Mouse (Mus musculus): ENCODE measurements around the gene Aurkb. TPM values are rescaled to one million over a fixed set of nuclear protein-coding genes. Genes with fewer than 3 reads are reported as not detected.
A peak's percentile ranks its signal among the peaks of the same experiment; 100 is the strongest.
"Not testable (repeated sequence)": the region's sequence is repeated elsewhere in the genome, so short reads cannot be mapped to it uniquely, and the experiment has no call there.

Gene Aurkb
- total RNA-seq (2017), result 1.1 to 8.3 TPM (median 4.8 TPM) in 3 replicates

DNA sequence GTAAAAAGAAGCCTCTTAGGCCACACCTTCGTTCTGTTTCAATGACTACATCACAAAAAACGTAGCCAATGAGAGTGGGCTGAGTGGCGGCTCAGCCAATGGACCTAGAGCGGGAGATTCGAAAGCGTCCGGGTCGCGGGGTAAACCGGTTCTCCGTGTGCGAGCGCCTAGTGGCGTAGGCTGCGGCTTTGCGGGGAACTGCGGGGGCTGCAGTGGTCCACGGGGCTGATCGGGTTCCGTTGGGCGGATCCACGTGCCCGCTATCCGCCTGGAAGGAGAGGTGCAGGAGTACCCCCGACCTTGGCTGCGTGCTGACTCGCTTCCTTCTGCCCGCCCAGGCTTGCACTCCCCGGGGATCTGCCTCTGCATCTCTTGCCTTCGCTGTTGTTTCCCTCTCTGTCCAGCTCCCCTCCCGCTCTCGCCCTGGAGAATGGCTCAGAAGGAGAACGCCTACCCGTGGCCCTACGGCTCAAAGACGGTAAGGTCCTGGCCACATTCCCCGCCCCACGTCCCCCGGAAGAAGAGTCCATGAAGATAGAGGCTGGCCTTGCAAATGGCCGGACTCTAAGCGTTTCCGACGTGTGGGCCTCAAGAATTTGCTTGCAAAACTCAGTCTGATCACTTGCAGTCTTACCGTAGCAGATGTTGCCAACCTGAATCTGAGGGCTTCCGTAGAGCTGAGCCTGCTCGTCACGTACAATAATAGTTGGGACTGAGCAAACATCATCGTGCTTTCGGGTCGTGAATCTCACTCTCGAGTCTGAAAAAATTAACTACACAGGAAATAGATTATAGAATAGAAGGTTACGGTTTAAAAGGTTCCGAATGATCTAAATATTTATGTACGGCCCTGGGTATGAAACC is at the start of gene Aurkb:
TSS of gene Aurkb (plus strand) at position 117 of the 864 bp plus-strand sequence.
- peak; percentile 73 for ATAC-seq (replicated peaks; ENCODE audit: insufficient number of reproducible peaks, low FRiP score, low TSS enrichment, poor library complexity, severe bottlenecking)

- ATAC-seq (replicated peaks; ENCODE audit: insufficient number of reproducible peaks, low FRiP score, low TSS enrichment, poor library complexity, severe bottlenecking), result no peak
These were observed 48.4 kb upstream of the Aurkb start for GRCm38 (mm10) chr11:68997080-68997479.

DNA sequence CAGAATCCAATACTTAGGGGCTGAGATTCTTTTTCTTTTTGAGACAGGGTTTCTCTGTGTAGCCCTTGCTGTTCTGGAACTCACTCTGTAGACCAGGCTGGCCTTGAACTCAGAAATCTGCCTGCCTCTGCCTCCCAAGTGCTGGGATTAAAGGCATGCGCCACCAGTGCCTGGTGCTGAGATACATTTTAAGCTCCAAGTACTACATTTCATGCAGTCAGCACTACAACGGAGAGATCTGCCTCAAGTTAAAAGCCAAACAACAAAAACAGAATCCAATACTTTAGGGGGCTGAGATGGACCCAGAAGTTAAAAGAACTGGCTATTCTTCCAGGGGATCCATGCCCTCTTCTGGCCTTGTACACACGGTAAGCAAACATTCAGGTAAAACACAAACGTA is 42.7 kb upstream of the Aurkb start:
- not testable (repeated sequence) for ATAC-seq (replicated peaks; ENCODE audit: insufficient number of reproducible peaks, low FRiP score, low TSS enrichment, poor library complexity, severe bottlenecking)

- no peak for ATAC-seq (replicated peaks; ENCODE audit: insufficient number of reproducible peaks, low FRiP score, low TSS enrichment, poor library complexity, severe bottlenecking)
These were observed 41.9 kb upstream of the Aurkb start for GRCm38 (mm10) chr11:69003592-69003991.

DNA sequence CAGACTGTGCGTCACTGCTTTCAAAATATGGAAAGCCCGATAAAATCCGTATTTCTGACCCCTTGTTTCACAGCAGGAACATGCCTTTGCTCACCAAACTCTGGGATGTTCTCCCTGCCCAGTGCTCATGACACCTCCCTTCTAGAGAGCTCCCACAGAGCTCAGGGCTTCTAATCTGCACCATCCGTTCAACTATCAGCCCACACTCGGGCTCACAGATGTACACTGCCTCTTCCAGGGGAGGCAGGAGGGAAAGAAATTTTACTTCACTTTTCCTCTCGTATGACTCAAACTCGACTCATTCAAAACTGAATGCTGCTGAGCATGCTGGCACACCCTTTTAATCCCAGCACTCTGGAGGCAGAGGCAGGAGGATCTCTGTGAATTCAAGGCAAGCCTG is 40.3 kb upstream of the Aurkb start:
- no peak for ATAC-seq (replicated peaks; ENCODE audit: insufficient number of reproducible peaks, low FRiP score, low TSS enrichment, poor library complexity, severe bottlenecking)

- not testable (repeated sequence) for ATAC-seq (replicated peaks; ENCODE audit: insufficient number of reproducible peaks, low FRiP score, low TSS enrichment, poor library complexity, severe bottlenecking)
These were observed 38.9 kb upstream of the Aurkb start for GRCm38 (mm10) chr11:69006575-69006974.

DNA sequence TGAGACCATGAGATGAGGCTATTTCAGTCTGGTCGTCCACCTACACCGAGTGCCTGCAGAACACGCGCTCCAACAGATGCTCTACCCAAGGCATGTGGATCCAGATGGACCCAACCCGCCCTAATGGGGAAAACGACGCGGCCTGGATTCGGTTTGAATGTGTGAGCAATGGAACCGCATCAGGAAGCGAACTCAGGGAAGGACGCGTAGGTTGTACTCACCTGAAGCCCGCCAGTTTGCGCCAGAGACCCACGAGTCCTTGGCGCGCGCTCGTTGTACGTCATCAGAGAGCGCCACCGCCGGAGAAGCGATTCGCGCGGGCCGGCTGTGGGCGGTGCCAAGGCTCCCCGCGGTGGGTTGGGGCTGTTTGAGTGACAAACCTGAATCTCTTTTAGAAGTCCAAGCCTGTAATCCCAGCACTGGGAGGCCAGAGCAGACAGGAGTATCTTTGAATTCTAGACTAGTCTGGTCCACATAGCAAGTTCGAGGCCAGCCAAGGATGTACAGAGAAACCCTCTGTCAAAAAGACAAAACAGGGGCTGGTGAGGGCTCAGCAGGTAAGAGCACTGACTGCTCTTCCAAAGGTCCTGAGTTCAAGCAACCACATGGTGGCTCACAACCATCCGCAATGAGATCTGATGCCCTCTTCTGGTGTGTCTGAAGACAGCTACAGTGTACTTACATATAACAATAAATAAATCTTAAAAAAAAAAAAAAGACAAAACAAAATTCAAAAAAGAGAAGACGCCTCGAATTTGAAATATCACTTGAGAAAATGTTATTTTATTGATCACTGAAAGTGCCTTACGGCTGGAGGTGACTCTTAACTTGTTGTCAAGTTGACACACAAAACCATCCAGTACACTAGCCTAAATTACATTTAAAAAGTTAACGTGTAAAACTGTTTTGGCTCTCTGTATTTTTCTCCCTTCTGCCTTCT is 37.0 kb upstream of the Aurkb start, which contains the start of gene Pfas:
TSS of gene Pfas (minus strand) at position 279 of the 940 bp plus-strand sequence.
- ATAC-seq (replicated peaks; ENCODE audit: insufficient number of reproducible peaks, low FRiP score, low TSS enrichment, poor library complexity, severe bottlenecking), result peak; percentile 82

- no peak for ATAC-seq (replicated peaks; ENCODE audit: insufficient number of reproducible peaks, low FRiP score, low TSS enrichment, poor library complexity, severe bottlenecking)
These were observed 35.9 kb upstream of the Aurkb start for GRCm38 (mm10) chr11:69009508-69009907.

DNA sequence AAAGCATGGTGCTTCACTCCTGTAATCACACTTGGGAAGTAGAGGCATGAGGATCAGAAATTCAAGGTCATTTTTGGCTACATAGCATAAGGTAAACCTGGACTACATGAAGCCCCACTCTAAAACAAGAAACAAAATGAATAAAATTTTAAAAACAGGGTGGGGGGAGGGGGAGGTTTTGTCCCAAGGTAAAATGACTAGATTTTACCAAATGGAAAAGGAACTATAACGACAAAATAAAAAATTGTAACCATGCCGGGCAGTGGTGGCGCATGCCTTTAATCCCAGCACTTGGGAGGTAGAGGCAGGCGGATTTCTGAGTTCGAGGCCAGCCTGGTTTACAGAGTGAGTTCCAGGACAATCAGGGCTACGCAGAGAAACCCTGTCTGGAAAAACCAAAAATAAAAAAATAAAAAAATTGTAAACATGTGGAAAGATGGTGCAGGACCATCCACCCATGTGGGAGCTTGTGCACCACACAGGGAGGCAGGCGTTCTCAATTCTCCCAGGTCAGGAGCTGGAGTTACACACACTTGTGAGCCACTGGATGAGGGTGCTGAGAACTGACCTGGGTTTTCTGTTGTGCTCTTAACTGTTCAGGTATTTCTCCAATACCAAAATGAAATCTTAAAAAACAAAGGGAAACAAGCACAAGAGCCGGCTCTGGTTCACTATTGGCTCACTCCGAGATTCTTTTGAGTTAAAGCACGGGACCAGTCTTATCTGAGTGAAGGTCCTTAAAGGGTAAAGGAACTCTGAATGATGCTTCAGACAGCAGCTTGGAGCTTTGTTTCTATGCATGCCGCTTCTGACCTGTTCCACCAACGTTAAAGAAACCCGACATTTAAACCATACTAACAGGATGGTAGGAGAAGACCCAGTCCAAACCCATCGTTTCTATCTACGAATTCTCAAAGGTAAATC is 34.8 kb upstream of the Aurkb start:
- no peak for ATAC-seq (replicated peaks; ENCODE audit: insufficient number of reproducible peaks, low FRiP score, low TSS enrichment, poor library complexity, severe bottlenecking)

DNA sequence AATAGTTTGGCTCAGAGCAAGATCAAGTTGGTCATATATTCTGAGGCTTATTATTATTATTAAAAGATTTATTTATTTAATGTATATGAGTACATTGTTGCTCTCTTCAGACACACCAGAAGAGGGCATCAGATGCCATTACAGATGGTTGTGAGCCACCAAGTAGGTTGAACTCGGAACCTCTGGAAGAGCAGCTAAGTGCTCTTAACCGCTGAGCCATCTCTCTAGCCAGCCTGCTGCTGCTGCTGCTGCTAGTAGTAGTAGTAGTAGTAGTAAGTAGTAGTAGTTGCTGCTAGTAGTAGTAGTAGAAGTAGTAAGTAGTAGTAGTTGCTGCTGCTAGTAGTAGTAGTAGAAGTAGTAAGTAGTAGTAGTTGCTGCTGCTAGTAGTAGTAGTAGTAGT is 34.0 kb upstream of the Aurkb start:
- ATAC-seq (replicated peaks; ENCODE audit: insufficient number of reproducible peaks, low FRiP score, low TSS enrichment, poor library complexity, severe bottlenecking), result not testable (repeated sequence)

DNA sequence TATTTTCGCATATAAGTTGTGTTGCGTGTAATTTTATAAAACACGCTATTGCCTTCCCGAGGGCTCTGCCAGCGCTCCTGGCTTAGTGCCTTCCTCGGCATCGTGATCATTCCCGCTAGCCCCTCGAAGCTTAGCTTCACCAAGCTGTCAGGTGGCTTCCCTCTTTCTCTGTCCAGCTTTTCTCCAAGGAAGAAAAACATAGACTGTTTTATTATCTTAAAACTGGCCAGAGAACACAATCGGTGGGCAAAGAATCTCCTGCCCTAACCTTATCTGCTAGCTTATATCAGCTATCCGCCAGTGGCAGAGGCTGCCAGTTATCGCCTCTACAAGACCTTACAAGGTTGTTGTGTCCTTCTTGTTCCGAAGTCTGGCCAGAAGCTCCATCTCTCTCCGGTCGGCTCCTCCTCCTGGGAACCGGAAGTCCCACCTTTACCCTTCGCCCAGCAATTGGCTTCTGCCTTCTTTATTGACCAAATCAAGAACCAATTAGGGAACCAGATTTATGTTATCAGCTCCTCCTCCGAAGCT is 33.3 kb upstream of the Aurkb start:
- peak; percentile 61 for ATAC-seq (replicated peaks; ENCODE audit: insufficient number of reproducible peaks, low FRiP score, low TSS enrichment, poor library complexity, severe bottlenecking)

DNA sequence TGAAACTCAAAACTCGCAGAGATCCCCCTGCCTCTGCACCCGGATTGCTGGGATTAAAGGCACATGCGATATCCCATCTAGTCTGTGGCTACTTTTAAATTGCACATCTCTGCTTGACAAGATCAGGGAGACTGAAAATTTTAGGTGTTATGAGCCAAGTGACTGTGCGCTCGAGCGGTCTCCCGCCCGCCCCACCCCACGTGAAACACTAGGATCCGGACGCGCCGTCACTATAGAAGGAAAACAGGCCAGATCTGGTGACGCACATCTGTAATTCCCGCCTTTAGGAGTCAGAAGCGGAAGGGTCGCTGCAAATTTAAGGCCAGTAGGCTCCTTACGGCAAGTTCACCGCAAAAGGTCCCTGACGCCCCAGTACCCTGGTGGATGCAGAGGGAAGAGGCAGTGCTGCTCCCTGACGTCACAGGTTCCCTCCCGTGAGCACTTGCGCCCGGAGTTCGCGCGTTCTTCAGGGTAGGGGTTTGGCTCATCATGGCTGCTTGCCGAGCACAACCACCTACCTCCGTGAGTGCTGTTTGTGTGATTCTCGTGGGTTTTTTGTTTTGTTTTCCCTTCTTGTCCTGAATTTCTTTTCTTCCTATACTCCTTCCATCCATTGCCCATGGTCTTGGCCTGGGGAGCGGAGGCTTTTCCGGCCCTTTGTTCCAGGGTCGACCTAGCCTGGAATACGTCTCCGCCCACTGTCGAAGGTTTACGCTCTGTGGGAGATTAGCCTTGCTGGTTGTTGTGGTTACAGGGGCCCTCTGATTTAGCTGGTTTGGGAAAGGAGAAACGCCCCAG is 29.6 kb upstream of the Aurkb start, which contains the start of gene Ctc1:
TSS of gene Ctc1 (plus strand) at position 268 of the 798 bp plus-strand sequence.
- ATAC-seq (replicated peaks; ENCODE audit: insufficient number of reproducible peaks, low FRiP score, low TSS enrichment, poor library complexity, severe bottlenecking), result peak; percentile 99

- ATAC-seq (replicated peaks; ENCODE audit: insufficient number of reproducible peaks, low FRiP score, low TSS enrichment, poor library complexity, severe bottlenecking), result no peak
These were observed 28.7 kb upstream of the Aurkb start for GRCm38 (mm10) chr11:69016755-69017154.

DNA sequence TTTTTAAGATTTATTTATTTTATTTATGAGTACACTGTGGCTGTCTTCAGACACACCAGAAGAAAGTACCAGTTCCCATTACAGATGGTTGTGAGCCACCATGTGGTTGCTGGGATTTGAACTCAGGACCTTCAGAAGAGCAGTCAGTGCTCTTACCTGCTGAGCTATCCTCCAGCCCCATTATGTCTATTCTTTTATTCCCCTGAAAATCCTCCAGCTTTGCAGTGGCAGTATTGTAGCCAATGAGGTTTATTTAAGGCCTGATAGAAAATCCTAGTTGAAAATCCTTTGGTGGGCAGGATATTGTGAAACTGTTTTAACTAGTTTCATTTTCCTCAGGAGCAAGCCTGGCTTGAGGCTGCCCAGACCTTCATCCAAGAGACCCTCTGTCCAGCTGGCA is 24.8 kb upstream of the Aurkb start:
- ATAC-seq (replicated peaks; ENCODE audit: insufficient number of reproducible peaks, low FRiP score, low TSS enrichment, poor library complexity, severe bottlenecking), result no peak

DNA sequence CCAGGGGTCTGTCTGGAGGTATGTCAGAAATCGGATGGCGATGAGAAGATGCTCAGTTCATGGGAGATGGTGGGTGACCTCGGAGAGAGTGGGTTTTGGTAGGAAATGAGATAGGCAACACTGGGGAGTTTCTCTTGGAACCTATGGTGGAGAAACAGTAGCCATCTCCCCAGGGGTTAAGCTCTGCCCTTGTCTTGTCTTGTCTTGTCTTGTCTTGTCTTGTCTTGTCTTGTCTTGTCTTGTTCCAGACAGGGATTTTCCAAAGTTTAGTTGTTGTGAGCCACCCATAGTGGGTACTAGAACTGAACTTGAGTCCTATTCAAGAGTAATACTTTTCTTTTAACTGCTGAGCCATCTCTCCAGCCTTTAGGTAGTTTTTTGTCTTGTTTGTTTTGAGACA is 18.9 kb upstream of the Aurkb start:
- no peak for ATAC-seq (replicated peaks; ENCODE audit: insufficient number of reproducible peaks, low FRiP score, low TSS enrichment, poor library complexity, severe bottlenecking)

DNA sequence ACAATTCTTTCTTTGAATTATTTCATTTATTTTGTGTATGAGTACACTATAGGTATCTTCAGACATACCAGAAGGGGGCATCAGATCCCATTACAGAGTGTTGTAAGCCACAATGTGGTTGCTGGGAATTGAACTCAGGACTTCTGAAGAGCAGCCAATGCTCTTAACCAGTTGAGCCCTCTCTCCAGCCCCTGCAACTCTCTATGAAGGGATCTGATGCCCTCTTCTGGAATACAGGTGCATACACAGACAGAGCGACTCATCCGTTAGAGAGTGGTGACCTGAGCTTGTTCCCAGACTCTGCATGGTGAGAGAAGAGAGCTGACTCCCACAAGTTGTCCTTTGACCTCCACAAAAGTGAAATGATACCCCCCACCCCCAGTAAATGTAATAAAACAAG is 16.6 kb upstream of the Aurkb start:
- ATAC-seq (replicated peaks; ENCODE audit: insufficient number of reproducible peaks, low FRiP score, low TSS enrichment, poor library complexity, severe bottlenecking), result no peak

DNA sequence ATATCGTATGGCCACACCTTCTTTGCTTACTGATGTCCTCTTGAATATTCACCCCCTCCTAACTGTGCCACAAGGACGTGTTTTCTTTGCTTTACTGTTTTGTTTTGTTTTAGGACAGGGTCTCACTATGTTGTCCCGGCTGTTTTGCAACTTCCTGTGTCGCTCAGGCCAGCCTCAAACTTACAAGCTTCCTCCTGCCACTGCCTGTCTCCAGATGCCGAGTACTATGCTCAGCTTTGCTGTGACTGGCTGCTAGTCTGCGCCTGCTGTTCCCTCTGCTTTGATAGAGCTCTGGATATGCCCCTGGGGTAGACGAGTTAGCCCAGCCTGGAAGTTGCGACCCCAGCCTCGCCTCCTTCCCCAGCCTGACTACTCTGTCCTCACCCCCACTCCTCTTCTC is 11.9 kb upstream of the Aurkb start:
- ATAC-seq (replicated peaks; ENCODE audit: insufficient number of reproducible peaks, low FRiP score, low TSS enrichment, poor library complexity, severe bottlenecking), result no peak

Measured in monocyte, adult 5-6 weeks (primary cell).